Mouse (Mus musculus) left cerebral cortex, adult 18-20 months (tissue): Measurements from ENCODE around the gene Ephx3. TPM values are rescaled to one million over a fixed set of nuclear protein-coding genes. Genes with fewer than 3 reads are reported as not detected.
"Not testable (repeated sequence)": the region's sequence is repeated elsewhere in the genome, so short reads cannot be mapped to it uniquely, and the experiment has no call there.

ENCODE experiments used
- DNase-seq, 2 experiments: peaks; one replicate each; pipeline ENCODE4 v3.0.0; 2021 to 2022; ENCODE audit warnings: low spot score in 2 of 2, mixed read lengths in 1 of 2
- long read RNA-seq, 2 experiments: library from polyadenylated mRNA; stranded (forward); transcript quantifications; one replicate each; pipeline ENCODE4 v2.0.0; 2021
- total RNA-seq, 2 experiments: library from RNA; stranded (reverse); gene quantifications; 2 replicates each; pipeline ENCODE4 v1.2.3; 2021

The Ephx3 gene
- total RNA-seq: under 1 TPM; 0.23 to 0.42 TPM
- long read RNA-seq, experiment 1: 0 reads
- long read RNA-seq, experiment 2: 0 reads

DNA sequence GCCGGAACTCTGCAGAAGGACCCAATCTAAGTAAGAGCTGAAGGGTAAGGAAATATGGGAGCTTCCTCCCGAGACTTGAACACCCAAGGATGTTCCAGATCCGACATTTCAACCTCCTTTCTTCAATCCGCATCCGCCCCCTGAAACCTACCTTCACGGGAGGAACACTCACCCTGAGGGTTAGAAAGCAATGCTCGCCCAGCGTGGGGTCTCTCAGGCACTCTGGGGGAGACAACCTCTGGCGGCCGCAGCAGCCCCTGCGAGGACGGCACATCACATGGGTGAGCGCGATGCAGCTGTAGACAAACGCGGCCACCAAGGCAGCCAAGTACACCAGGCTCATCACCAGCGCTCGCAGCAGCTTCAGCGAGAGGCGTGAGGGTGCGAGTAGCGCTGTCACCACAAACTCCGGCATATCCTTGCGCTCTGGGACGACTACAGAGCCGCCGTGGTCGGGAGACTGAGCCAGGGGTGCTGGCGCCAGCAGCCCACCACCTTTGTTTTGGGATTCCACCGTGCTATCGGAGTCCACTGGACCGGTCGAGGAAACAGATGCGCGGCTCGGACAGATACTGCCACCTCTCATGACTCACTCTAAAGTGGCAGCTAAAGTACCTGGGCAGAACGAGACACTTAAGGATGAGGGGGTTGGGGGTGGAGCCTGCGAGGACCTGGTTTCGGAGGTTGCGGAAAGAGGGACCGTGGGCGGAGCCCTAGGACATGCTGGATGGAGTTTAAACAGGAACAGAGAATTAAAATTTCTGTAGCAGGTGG, at the start of gene Ephx3:
Ephx3 (minus strand) TSS at position 687 of the 774 bp plus-strand sequence.
- DNase-seq: no peak

- DNase-seq: no peak
Observed at GRCm38 (mm10) chr17:32238589-32238988, 49.2 kb upstream of the Ephx3 start.

GRCm38 (mm10) chr17:32235534-32236191, 46.3 kb upstream of the Ephx3 start:
- peak; percentile 30 to 62 for DNase-seq

DNA sequence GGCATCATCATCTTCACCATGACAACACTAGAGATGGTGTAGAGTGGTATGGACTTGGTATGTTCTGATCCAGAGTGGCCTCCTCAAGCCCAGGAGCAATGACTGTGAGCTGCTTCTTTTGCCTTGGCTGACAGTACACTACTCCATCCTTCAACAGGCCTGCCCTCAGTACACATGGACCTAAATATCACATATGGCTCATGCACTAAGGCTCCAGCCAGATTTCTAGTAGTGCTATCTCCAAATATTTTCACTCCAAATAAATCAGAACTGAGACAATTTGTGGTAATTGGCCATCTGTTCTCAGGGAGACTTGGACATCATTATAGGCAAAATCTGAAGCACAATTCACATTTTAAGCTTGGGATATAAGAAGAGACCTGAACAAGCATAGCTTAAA, 43.8 kb upstream of the Ephx3 start:
- DNase-seq: no peak

- no peak for DNase-seq
Observed at GRCm38 (mm10) chr17:32229256-32229655, 39.9 kb upstream of the Ephx3 start.

DNA sequence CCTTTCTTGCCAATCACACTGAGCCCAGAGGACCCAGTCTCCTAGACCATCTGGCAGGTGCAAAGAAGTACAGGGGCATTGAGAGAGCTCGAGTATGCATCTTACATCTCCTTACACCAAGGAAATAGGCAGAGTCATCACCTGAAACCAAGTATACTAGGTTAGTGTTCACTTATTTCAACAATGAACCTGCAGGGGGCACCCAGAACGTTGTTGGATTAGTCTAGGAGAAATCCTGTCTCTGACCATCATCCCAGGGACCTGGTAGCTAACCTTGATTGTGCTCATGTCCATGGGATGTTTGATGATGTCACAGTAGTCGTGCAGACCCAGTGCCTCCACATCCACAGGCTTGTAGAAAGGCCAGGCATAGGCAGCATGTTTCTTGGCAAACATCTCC, 31.5 kb upstream of the Ephx3 start:
- no peak for DNase-seq

GRCm38 (mm10) chr17:32215587-32215986, 26.2 kb upstream of the Ephx3 start:
- DNase-seq: not testable (repeated sequence)

GRCm38 (mm10) chr17:32211554-32211953, 22.2 kb upstream of the Ephx3 start:
- DNase-seq: not testable (repeated sequence)

- peak; percentile 61 to 69 for DNase-seq
Observed at GRCm38 (mm10) chr17:32209752-32210151, 20.4 kb upstream of the Ephx3 start.

DNA sequence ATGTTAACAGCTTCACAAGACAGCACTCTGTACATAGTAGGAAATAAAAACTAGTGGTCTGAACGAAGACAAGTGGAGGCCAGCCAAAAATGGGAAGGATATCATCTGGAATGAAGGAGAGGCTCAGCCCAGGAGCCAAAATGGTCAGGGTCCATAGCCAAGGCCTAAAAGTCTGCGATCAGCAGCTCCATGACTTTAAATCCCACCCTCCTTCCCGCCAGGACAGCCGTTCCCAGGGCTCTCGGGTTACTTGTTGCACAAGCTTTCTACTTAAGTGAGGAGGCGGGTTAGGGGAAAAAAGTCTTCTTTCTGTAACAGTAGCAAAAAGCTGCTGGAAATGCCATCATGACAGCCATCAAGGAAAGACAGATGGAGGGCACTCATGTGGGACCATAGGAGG, 19.8 kb upstream of the Ephx3 start:
- no peak for DNase-seq

DNA sequence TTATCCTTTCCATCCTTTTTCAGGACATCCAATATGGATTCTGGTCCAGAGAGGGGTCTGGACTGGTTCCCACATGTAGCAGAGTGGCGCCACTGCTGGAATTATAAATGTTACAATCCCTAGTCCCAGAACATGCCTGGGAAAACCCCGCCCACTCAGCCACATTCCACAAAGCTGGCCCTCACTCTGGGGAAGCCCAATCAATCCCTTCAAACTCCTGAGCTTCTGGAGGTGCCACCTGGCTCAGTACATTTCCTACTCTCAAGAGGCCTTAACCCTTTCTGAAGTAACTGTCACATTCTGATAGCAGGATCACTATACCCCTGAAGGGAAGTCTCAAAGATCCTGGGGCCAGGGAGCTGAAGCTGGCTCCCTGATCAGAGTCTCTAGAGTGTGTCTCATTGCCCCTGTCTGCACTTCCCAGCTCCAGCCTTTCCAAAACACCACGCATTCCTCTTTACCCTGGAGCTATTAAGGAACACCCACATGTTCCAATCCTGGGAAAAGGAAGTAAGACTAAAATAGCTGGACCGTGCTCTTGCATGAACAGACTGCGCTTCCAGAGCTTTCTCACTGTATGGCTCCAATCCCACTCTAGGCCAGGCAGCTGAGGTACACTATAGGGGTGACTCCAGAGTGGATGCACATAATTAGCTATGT, 18.4 kb upstream of the Ephx3 start:
- peak; percentile 16 to 32 for DNase-seq

GRCm38 (mm10) chr17:32205345-32205744, 16.0 kb upstream of the Ephx3 start:
- no peak for DNase-seq

GRCm38 (mm10) chr17:32202972-32203371, 13.6 kb upstream of the Ephx3 start:
- no peak for DNase-seq

- DNase-seq: no peak
Observed at GRCm38 (mm10) chr17:32201086-32201485, 11.7 kb upstream of the Ephx3 start.

GRCm38 (mm10) chr17:32199796-32200195, 10.4 kb upstream of the Ephx3 start:
- no peak for DNase-seq

DNA sequence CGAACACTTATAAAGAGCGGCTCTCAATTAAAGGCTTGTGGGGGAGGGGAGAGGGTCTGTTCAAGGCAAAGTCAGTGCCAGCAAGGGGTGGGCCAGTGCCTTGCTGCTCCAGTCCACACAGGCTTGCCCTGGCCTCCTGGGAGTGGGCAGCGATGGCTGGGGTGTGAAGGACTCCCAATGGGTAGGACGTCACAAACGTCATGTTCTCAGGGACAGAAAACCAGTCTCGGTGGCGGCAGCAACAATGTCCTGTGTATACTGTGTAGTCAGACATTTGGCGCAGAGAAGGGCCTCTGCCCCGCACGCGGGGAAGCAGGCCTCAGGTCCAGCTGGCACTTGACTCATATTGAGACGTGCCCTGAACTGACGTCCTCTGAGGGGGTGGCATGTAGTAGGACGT, 7.8 kb upstream of the Ephx3 start:
- no peak for DNase-seq

GRCm38 (mm10) chr17:32195725-32196124, 6.4 kb upstream of the Ephx3 start:
- DNase-seq: no peak

DNA sequence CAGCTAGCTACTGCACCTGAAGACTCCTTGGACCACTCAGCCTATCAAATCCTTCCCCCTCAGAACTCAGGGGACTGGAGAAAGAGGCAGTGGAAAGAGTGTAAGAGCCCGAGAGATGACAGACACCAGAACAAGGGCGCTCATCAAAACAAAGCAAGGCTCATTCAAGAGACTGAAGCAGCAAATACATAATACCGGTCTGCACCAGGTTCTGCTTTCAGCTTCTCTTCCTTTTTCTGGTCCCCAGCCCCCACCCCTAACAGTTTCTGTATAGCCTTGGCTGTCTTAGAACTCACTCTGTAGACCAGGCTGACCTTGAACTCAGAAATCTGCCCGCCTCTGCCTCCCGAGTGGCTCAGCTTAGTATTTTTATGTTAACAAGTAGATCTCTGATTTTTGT, 3.7 kb upstream of the Ephx3 start:
- no peak for DNase-seq

- no peak for DNase-seq
Observed at GRCm38 (mm10) chr17:32189850-32190249, 501 bp upstream of the Ephx3 start.

- no peak for DNase-seq
Observed at GRCm38 (mm10) chr17:32183017-32183416, 6.3 kb downstream of the Ephx3 start.

DNA sequence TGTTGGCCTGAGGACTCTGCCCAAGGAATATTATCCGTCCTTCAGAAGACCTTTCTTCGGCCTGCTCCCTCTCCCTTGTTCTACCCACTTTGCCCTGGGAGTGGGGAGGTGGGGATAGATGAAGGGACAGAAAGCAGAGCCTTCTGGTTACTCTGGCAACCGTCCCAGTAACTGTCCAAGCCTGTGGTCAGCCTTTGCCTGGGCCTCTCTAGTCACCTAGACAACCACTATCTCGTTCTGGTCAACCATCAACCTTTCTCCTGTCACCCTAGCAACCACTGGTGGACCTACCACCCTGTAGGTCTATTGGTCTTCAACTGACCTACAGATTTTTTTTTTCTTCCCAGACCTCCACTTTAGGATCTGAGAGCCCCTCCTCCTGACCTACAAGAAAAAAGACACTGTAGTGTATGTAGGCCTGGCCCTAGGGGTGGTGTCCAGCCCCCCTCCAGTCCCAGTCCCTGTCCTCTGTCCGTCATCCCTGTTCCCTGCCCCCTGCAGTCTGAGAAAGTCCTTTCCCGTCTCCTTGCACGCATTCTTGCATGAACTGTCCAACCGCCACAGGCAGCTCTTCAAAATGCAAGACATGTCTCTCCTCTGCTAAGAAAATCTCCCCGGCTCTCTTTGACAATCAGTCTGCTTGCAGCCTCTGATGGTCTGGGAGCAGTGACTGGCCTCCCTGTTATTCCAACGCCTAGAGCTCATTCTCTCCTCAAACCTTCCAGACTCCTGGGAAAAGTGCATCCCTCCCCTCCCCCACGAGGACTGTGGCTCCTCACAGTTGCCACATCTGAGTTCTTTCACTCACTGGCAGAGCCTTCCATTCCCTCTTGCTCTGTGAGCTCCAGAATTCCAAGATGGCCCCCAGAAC, 9.5 kb downstream of the Ephx3 start:
- no peak for DNase-seq
